Mouse (Mus musculus) retina, adult 2 months (tissue): ENCODE results near the gene Stpg4.

Experiments
- DNase-seq: peaks from one replicate; pipeline ENCODE4 v3.0.0-alpha.2; 2012; ENCODE audit warnings: low read depth, low spot score

Stpg4 gene

GRCm38 (mm10) chr17:87378354-87379159, 49.0 kb downstream of the Stpg4 start:
- DNase-seq: no peak

- DNase-seq: no peak
Measured at GRCm38 (mm10) chr17:87377536-87377935, 50.0 kb downstream of the Stpg4 start.

GRCm38 (mm10) chr17:87376831-87377471, 50.6 kb downstream of the Stpg4 start:
- DNase-seq: no peak

GRCm38 (mm10) chr17:87375941-87376511, 51.5 kb downstream of the Stpg4 start:
- no peak for DNase-seq

DNA sequence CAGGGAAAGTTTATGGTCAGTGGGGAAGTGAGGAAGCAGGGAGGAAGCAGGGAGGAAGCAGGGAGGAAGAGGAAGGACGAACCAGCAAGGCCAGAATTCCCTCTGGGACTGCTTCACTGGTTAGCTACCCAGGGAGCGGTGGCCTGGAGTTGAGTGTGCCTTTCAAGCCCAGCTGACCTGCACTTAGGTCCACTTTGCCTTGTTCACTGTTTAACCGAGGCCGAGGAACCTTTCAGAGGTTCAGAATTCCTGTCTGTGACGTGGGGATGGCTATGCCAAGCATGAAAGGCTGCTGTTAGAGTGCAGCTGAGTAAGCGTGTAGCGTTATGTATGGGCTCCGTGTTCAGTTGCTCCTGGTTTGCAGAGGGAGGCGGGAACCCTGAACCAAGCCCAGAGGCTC, 54.2 kb downstream of the Stpg4 start:
- DNase-seq: no peak

DNA sequence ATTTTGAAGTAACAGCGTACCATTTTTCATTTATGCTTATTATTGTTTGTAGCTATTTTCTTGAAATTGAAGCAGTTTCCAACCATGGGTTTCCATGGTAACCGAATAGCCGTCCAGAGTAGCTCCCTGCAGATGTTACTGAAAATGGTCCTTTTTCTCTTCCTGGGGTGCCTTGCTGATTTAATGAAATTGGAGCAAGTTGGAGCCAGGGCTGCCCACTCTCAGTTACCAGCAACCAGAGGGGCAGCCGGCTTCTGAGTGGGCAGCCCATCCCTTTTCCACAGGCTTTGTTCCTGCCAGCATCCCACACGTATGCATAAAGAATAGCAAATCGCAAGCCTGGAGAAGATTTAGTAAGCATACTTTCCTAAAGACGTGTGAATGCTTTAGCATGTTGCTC, 55.4 kb downstream of the Stpg4 start:
- no peak for DNase-seq

- DNase-seq: no peak
Measured at GRCm38 (mm10) chr17:87369270-87369759, 58.2 kb downstream of the Stpg4 start.

DNA sequence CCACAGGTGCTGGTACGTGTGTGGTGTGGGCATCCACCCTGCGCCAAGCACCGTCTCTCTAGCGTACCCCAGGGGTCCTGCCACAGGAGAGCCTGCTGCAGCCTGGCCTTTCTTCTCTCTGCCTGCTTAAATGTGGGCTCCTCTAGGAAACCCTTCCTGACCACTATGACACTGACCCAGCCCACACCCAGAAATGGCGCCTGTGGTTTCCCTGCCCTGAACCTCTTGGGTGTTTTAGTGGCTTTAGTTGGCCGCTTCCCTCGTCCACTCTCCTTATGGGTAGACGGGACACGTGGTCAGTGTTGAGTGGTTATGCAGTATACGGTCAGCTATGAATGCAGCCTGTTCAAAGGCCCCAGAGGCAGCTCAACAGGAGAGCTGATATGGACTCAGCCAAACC, 59.1 kb downstream of the Stpg4 start:
- no peak for DNase-seq

DNA sequence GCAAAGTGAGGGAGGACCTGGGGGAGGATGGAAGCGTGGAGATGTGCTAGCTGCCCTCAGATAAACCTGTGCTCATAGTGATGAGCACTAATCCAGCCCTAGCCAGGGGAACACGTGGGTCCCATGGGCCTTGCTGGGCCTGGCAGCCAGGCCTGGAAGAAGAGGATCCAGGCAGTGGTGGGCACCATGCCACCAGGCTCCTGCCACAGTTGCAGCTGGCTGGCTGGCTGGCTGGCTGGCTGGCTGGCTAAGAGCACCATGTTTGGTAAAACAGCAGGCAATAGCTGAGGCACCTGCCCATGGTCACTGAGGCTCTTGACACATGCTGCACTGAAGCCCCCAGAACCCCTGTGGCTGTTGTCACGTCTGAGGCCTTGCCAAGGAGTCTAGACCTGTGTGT, 59.9 kb downstream of the Stpg4 start:
- DNase-seq: no peak

DNA sequence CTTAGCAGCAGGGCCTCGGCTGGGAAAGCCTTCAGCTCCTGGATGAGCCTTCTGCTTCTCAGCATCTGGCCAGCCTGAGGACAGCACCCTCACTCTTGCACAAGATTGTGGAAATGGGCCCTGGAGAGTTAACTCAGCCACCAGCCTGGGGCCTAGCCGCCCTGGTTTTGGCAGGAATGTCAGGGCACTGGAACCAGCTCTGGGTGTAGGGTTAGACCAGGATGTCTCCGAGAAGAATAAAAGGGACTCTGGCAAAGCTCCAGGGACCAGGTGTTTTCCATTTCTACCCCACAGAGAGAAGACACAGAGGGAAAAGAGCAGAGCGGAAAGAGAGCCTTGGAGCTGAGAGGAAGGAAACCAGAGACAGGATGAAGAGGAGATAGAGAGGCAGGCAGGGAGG, 60.3 kb downstream of the Stpg4 start:
- DNase-seq: no peak

GRCm38 (mm10) chr17:87366520-87366919, 61.0 kb downstream of the Stpg4 start:
- DNase-seq: no peak

GRCm38 (mm10) chr17:87365268-87365667, 62.3 kb downstream of the Stpg4 start:
- no peak for DNase-seq

GRCm38 (mm10) chr17:87364108-87364507, 63.4 kb downstream of the Stpg4 start:
- DNase-seq: no peak

- DNase-seq: no peak
Measured at GRCm38 (mm10) chr17:87361132-87361531, 66.4 kb downstream of the Stpg4 start.

- no peak for DNase-seq
Measured at GRCm38 (mm10) chr17:87357506-87357905, 70.0 kb downstream of the Stpg4 start.

- DNase-seq: no peak
Measured at GRCm38 (mm10) chr17:87356261-87356660, 71.3 kb downstream of the Stpg4 start.

DNA sequence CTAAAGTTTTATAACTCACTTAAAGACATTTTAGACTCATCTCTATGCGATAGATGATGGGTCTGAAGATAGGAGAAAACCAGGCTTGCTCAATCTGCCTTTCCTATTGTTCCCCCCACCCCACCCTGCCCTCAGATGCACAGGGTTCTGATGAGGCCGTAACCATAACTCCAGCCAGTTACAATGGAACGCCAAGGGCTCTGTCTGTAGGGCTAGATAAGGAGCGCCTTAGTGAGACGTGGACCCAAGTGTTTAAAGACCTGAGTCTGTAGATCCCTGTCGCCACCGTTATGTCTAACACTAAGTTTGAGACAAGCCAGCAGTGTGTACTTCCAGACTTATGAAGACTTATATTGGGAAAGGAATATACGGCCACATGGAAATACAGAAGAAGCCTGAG, 72.1 kb downstream of the Stpg4 start:
- DNase-seq: no peak

DNA sequence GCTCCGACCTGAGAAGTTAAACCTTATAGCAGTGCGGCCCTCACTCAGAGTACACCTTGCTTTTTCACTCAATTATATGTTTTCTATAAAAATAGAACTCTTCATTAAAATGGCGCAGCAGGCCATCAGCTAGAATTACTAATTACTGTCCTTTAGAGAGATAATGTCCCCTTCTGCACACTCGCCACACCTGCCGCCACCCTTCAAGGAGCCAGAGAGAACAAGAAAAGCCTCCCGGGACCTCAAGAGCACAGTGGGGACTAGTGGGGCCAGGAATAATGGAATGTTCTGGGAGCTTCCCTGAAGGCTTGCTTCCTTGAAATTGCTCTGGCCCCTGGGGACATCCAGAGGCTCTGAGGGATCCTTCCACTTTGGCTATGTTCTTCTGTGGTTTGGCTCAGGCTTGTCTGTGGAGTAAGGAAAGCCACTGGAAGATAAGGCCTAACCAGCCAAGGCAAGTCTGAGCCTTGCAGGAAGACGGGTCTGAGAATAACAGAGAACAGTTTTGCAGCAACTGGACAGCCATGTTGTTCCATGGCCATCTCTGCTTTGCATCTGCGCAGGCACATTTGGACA, 73.7 kb downstream of the Stpg4 start:
- no peak for DNase-seq

GRCm38 (mm10) chr17:87352898-87353225, 74.7 kb downstream of the Stpg4 start:
- DNase-seq: no peak

DNA sequence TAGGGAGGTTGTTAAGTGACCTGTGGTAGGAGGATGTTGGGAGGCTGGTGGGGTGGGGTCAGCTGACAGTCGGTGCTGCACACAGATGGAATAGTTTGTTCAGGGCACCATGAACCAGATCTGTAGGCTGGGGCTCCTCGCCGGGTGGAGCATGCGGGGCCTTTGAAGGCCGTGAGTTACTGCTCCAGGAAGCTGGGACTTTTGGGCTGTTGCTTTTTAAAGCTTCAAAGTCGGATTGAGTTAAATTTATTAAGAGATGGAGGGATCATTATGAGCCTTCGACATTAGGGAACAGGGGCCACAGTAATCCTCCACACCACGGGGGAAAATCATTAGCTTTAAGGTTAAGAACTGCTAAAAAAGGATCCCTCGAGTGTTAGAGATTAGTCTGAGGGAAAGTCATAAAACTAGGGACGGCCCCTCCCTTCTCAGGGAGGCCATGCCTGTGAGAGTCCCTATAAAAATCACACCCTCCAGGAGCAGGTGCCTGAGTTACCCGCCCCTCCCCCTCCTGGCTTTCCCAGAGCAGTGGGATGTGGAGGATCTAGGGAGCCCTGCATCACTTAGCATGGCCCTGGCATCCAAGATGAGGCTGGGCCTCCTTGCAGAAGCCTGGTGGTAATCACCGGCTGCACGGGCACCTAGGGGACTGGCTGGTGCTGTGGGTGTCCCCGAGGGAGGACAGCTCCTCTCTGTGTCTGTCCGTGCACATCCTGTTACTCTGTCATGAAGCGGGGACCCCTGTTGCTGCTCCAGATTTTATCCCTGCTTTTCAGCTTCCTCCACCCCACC, 75.2 kb downstream of the Stpg4 start:
- no peak for DNase-seq

DNA sequence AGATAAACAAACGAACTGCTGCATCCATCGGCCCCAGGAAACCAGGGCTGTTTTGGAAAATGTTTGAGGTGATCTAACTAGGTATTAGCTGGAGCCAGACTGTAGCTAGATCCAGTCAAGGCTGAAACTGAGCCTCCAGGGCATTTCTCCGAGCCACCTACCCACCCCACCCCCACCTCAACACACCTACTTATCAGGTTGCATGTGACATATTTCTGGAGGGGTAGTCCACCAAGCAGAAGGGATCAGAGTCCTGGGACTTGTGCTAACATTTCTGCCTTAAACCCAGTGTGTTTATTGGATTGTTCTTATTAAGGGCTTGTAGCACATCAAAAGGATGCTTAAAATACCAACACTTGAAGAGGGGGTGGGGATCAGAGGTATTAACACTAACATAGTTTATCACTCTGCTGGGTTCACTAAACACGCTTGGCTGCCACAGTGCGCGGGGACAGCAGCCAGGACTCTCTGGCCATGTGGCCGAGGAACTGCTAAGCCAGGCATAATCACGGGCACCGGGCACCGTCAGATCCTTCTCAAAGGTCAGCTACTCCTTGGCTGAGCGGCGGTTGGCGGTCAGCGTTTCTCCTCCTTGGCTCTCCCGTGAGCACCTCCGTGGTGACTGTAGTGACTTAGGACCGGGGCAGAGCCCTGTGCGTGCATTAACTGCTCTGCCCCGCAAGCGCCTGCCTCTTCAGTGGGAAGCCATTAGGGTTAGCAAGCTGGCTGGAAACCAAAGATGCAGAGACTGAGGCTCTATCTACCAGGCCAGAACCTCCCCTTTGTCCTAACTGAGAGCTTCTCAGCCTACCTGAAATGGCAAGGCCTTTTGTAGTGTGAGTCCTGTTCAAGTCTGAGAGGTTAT, 76.1 kb downstream of the Stpg4 start:
- DNase-seq: no peak
